Mouse (Mus musculus) liver (tissue): Measurements from ENCODE around the gene Pcsk4.
"Not testable (repeated sequence)": the region's sequence is repeated elsewhere in the genome, so short reads cannot be mapped to it uniquely, and the experiment has no call there.

Source experiments
- DNase-seq: peaks from one replicate; pipeline ENCODE4 v3.0.0-alpha.2; 2020; ENCODE audit warnings: mixed read lengths

Pcsk4 gene

GRCm38 (mm10) chr10:80347514-80347967, 18.2 kb upstream of the Pcsk4 start:
- DNase-seq, result peak; percentile 33

- not testable (repeated sequence) for DNase-seq
These were observed 16.6 kb upstream of the Pcsk4 start for GRCm38 (mm10) chr10:80345929-80346328.

DNA sequence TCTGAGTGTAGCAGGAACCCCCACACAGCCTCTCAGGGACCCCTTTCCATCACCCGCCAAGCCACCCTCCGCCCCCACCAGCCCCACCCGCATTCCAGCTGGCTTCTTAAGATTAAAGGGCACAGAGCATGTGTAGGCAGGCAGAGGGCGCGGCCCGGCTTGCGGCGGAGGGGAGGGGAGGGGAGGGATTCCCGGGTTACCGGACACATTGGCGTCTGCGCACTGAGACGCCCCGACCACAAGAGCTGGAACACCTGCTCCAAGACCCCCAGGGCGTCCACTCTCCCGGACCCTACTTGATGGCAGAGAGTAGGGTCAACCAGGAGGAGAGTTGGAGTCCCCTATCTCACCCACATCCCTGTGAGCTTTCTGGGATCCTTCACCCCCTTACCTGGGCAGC, 15.8 kb upstream of the Pcsk4 start:
- peak; percentile 92 for DNase-seq

- peak; percentile 91 for DNase-seq
These were observed 14.9 kb upstream of the Pcsk4 start for GRCm38 (mm10) chr10:80344131-80344661.

GRCm38 (mm10) chr10:80343425-80343895, 14.2 kb upstream of the Pcsk4 start:
- no peak for DNase-seq

GRCm38 (mm10) chr10:80342749-80343424, 13.6 kb upstream of the Pcsk4 start:
- DNase-seq, result peak; percentile 85

GRCm38 (mm10) chr10:80342305-80342748, 13.0 kb upstream of the Pcsk4 start:
- DNase-seq, result no peak

- no peak for DNase-seq
These were observed 12.4 kb upstream of the Pcsk4 start for GRCm38 (mm10) chr10:80341491-80342304.

DNA sequence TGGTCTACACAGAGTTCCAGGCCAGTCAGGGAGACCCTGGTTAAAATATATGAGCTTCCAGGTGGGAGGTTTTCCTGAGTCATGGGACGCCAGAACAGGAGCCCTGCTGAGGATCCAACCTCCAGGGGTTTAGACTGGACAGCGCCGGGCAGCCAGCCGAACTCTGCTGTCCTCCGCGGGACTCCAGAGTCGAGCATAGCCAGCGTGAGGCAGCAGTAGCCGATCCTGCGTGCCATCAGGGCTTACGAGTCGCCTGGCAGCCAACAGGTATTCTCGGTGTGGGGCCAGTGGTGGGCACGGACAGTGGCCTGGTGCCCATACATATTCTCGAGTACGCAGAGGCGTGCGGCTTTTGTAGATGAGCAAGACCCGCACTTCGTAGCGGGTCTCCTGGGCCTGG, 11.7 kb upstream of the Pcsk4 start:
- no peak for DNase-seq

GRCm38 (mm10) chr10:80339941-80340750, 10.8 kb upstream of the Pcsk4 start:
- peak; percentile 91 for DNase-seq

DNA sequence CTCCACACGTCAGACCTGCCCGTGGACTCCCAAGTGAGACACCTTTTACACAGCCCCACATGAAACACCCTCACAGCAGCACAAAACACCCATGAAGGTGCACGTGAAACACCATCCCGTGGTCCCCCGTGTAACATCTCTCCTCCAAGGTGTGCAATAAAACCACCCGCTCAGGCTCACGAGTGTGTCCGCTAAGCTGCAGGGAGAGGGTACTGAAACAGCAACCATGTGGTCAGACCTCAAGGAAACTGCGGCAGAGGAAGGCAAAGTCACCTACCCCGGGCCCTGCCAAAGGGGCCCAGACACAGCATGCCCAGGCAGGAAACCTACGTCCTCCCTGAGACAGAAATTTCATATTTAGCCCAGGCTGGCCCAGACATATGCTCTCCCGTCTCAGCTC, 7.0 kb upstream of the Pcsk4 start:
- DNase-seq, result no peak

DNA sequence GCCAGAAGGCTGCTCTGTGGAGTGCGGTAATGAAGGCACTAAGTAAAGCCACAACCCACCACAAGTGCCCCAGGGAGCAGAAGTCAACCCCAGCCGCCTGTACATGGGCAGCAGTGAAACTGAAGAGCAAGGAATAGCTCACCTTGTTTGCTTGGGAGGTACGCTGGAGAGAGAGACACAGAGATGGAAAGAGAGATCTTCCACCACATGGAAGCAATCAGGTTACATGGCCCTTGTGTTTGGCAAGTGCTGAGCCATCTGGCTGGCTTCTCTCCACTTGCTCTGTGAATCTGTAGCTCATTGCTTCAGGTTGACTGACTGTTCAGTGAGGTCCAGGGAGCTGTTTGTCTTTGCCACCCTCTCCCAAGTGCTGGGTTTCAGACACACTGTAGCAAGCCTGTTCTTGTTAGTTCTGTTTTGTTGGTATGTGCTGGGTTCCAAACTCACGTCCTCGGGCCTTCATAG, 3.3 kb upstream of the Pcsk4 start:
- DNase-seq, result no peak

GRCm38 (mm10) chr10:80331636-80332524, 2.6 kb upstream of the Pcsk4 start:
- peak; percentile 90 for DNase-seq

DNA sequence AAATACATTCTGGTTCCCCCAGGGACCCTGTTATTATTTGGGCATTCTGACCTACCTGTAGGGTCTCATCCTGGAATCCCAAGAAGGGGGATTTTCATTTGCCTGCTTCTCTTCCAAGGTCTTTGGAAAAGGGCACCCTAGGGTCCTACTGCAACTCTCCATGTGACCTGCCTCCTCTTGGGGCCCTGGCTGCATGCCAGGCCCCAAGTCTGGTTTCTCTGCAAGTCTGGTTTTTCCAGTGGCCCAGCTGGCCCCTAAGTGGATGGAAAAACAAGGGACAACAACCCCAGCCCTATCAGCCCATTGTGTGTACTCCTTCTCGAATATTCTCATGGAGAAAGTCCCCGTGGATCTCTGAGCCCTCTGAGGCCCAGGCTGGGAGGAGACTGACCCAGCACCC, 1.6 kb upstream of the Pcsk4 start:
- DNase-seq, result no peak

GRCm38 (mm10) chr10:80330084-80330483, 786 bp upstream of the Pcsk4 start:
- no peak for DNase-seq

- DNase-seq, result no peak
These were observed 4.3 kb downstream of the Pcsk4 start for GRCm38 (mm10) chr10:80325045-80325444.

DNA sequence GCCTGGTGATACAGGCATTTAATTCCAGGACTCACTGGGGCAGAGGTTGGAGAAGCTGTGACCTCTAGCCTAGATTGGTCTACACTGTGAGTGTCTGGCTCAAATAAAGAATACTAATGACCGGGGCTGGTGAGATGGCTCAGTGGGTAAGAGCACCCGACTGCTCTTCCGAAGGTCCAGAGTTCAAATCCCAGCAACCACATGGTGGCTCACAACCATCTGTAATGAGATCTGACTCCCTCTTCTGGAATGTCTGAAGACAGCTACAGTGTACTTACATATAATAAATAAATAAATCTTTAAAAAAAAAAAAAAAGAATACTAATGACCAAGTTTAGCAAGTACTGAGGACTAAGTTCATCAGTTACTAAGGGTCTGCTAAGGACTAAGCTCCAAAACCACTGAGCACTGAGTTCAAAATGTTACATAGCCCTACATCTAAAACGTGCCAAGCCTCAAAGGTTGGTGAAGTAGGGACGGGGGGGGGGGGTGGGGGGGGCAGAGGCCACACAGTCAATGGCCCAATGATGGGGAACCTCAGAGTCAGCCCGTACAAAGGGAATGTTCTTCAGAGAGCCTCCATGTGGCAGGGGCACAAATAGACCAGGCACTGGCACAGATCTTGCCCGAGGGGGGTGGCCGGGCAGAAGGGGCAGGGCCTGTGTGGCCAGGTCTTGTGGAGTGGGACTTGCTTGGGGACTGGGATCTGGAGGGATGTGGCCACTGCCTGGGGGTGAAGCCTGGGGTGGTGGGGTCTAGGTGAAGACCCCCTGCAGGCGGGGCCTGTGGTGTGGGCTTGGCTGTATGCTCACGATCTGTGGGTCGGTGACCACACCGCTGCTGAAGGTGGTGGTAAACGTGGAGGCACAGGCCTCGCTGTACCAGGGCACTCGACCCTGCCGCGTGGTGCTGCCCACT, 4.9 kb downstream of the Pcsk4 start:
- DNase-seq, result no peak

- peak; percentile 90 for DNase-seq
These were observed 5.8 kb downstream of the Pcsk4 start for GRCm38 (mm10) chr10:80323261-80324119.

DNA sequence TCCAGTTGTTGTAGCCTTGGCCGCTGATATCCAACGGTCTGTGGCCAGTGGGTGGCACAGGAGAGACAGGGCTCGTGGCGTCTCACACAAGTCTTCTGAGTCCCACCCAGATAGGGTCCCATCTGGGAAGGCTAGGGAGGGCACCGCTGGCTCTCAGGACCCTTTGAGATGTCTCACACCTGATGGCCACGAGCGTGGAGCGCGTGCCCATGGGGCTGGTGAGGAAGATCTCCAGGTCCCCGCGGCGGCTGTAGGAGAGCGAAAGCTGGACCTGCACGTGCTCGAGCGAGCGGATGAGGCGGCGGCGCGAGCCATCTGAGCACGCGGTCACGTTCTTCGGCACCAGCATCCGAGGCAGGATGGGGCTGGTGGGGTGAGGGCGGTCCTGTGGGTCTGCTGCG, 6.5 kb downstream of the Pcsk4 start:
- DNase-seq, result peak; percentile 55
